Mouse (Mus musculus): ENCODE measurements around the gene Prdm10.
A peak's percentile ranks its signal among the peaks of the same experiment; 100 is the strongest.

Gene Prdm10

DNA sequence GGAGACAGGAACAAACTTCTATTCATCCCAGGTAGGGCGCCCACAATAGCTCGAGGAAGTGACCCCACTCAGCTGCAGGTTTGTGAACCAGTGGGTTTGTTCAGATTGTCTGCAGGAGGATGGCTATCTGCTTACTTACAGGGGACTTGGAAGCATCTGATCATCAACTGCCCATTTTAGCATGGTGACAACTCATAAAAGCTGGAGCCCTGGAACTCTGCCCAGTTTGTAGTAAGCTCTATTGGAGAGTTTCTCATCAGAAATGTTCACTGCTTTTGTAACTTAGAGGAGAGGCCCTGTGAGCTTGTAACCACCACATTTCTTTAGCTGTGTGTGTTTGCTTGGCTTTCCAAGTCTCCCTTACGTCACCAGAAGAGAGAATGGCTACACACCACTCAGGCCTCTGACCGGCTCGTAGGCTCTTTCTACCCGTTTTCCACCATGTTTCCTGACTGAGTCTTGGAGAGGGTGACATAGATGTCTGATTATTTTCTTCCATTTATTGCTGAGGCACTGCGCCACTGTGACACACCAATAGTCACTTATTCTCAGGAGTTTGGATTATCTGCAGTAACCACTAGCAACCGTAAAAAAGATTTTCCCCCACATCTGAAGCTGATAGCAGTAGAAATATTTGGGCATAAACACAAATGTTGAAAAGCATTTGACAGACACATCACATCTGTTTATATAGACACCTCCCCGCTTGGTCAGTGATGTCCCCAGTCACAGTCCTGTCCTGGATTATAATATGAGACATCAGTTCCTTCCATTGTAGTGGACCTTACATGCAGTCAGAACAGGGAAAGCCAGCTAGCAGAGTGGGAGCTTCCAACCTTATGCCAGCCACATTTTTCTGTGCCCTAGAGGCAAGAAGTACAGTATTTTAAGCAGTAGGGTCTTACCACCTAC, 83.6 kb downstream of the Prdm10 start:
- no peak for DNase-seq (ENCODE audit: low read depth, low spot score)

GRCm38 (mm10) chr9:31365086-31365485, 84.7 kb downstream of the Prdm10 start:
- DNase-seq (ENCODE audit: low read depth, low spot score), result no peak

DNA sequence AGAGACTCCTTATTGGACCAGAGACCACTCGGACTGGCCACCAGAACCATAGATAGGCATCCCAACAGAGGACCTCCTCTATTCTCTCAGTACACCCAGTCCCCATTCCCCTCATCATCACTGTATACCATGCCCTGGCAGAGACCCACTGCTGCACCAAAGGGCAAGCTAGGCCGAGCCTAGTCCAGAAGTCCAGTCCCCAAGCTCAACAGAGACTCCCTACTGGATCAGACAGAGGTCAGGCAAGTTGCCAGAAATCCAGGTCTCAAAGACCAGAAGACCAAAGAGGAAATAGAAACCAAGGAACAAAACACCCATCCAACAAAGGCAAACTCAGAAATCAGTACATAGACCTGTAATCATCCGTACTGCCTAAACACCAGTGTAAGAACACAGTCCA, 91.4 kb downstream of the Prdm10 start:
- DNase-seq (ENCODE audit: low read depth, low spot score), result no peak

GRCm38 (mm10) chr9:31376661-31377060, 96.3 kb downstream of the Prdm10 start:
- DNase-seq (ENCODE audit: low read depth, low spot score), result no peak

DNA sequence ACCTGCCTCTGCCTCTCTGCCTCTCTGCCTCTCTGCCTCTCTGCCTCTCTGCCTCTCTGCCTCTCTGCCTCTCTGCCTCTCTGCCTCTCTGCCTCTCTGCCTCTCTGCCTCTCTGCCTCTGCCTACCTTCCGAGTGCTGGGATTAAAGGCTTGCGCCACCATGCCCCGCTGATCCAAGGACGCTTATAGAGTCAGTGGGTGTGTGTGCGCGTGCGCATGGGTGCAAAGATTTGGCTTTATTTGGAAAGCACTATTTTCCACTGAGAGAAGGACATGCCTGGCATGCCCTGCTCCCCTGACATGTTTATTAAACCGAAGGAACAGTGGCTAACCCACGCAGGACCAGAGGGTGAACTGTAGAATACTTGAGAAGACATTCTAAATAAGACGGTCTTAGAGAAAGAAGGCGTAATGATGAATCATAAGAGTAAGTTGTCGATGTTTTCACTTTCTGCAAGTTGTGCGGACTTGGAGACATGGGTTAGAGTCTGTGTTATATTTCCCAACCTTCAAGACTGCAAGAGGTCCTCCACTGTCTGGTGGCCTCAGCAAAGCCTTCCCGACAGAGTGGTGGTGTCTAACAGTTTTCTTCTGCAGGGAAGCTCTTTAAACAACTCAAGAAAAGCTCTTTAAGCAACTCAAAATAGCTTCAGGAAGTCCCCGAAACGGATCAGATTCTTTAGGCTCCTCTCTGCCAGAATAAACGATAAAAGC, 104.6 kb downstream of the Prdm10 start:
- DNase-seq (ENCODE audit: low read depth, low spot score), result no peak

GRCm38 (mm10) chr9:31385500-31385869, 105.1 kb downstream of the Prdm10 start:
- no peak for DNase-seq (ENCODE audit: low read depth, low spot score)

- DNase-seq (ENCODE audit: low read depth, low spot score), result peak; percentile 90
Observed at GRCm38 (mm10) chr9:31385947-31386354, 105.6 kb downstream of the Prdm10 start, which contains the start of gene Nfrkb. TSS of gene Nfrkb (plus strand) at chr9:31386192.

DNA sequence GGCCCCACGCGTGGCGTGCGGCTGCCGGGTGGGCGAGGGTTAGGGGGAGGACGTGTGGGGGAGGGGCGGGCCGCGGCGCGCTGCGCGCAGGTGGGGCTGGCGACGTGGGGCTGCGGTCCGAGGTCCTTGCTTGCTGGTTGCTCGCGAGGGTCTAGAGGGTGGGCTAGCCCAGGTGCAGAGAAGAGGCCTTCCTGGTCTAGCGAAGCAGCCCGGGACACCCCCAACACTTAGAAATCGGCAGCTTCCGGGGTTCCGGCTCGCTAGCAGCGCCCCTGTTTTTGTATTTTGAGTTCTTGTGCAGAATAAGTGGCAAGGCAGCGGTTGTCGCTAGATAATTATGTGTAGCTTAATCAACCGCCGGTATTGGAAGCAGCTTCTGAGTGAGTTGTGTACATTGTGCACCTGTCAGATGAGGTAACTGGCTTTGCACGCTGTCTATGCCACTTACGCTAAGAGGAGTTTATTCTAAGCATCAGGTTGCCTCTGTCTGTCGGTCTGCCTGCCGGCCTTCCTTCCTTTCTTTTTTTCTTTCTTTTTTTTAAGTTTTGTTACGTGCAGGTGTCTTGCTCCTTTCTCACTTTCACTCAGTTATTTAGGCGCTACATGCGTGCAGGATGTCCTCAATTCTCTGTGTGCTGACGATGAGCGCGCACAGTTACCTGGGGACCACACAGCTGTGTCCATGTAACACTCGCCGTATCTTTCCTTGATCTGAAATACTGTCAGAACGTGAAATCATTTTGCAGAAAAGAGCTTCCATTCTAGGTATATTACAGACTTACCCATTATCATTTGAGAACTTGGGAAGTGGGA, 106.2 kb downstream of the Prdm10 start:
- no peak for DNase-seq (ENCODE audit: low read depth, low spot score)

DNA sequence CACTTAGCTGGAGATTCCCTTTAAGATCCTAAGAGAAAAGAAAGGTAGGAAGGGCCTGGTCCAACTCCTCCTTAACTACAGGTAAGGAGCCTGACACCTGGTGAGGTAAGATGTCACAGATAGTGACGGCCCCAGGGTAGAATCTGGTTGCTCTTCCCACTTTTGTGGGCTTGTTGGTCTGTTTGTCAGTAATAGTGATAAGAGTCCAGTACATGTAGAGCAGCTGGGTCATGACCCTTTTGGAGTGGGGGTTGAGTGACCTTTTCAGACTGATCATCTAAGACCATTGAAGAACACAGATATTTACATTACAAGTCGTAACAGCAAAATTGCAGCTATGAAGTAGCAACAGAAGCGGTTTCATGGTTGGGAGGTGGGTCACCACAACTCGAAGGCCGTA, 106.9 kb downstream of the Prdm10 start:
- no peak for DNase-seq (ENCODE audit: low read depth, low spot score)

DNA sequence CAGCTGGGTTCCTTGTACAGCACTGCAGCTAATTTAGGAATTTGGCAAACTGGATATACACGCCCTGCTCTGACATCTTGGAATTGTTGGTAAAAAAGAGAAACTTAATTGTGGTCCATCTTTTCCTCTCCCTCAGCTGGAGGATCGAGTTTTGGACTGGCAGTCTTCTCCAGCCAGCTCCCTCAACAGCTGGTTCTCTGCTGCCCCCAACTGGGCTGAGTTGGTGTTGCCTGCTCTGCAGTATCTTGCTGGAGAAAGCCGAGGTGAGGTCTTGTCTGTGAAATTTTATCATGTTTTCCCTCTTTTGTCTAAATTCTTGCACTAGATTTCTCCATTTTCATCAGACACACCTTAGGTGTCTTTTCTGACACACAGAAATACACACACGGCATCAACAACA, 120.1 kb downstream of the Prdm10 start:
- peak; percentile 46 for DNase-seq (ENCODE audit: low read depth, low spot score)

DNA sequence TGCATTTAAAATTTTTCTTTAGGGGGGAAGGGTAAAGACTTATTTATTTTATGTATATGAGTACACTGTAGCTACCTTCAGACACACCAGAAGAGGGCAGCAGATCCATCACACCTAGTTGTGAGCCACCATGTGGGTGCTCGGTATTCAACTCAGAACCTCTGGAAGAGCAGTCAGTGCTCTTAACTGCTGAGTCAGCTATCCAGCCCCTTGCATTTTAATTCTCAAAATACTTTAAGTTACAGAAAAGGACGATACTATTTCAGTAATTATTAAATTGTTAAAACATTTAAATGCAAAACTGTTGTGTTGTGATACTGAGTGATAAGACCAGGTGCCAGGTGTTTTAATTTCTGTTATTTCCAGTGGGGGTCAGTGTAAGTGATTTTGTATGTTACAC, 124.0 kb downstream of the Prdm10 start:
- no peak for DNase-seq (ENCODE audit: low read depth, low spot score)

DNA sequence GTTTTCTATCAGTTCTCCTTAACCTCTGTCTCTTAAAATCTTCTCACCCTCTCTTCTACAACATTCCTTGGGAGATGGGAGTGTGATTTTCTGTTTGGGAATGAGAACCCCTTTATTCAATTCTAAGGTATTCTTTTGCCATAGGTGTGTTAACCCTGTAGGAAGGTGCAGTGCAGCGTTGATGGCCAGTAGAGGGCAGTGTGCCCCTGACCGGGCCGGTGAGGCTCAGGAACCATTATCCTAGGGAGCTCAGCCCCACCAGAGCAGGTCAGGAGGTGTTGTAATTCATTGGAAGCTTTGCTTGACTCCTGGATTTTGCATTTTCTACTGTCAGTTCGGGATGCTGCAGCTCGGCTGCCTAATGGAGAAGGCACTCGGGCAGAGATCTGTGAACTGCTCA, 124.9 kb downstream of the Prdm10 start:
- peak; percentile 20 for DNase-seq (ENCODE audit: low read depth, low spot score)

- DNase-seq (ENCODE audit: low read depth, low spot score), result no peak
Observed at GRCm38 (mm10) chr9:31412165-31412564, 131.8 kb downstream of the Prdm10 start.

DNA sequence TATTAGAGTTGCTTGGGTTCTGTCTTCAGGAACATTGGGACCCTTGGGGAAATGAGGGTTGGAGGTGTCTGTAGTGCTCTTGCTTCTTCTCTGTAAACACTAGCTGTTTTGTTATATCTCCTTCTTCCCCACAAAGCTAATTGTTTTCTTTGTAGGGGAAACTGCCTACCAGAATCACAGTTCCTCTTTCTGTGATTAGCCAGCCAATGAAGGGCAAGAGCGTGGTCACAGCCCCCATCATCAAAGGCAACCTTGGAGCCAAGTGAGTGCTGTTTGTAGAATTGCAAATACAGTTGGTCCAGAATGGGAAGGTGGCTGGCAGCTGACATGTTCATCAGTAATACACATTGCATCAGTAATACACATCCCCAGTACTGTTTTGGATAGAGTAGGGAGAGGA, 138.5 kb downstream of the Prdm10 start:
- DNase-seq (ENCODE audit: low read depth, low spot score), result no peak

GRCm38 (mm10) chr9:31422143-31422542, 141.8 kb downstream of the Prdm10 start:
- no peak for DNase-seq (ENCODE audit: low read depth, low spot score)

- DNase-seq (ENCODE audit: low read depth, low spot score), result no peak
Observed at GRCm38 (mm10) chr9:31428971-31429370, 148.6 kb downstream of the Prdm10 start.

GRCm38 (mm10) chr9:31430011-31430410, 149.7 kb downstream of the Prdm10 start:
- no peak for DNase-seq (ENCODE audit: low read depth, low spot score)

Measured in forelimb bud, embryonic 11.5 days (tissue).